Mouse (Mus musculus) kidney, embryonic 16.5 days (tissue): Measurements from ENCODE around the gene Per1. TPM values are rescaled to one million over a fixed set of nuclear protein-coding genes. Genes with fewer than 3 reads are reported as not detected.
A peak's percentile ranks its signal among the peaks of the same experiment; 100 is the strongest.

Source experiments
- ATAC-seq: fragments of 200-750 bp; cut with Nextera tagmentation; 2 replicates; pipeline ENCODE4 v1.8.0; 2017; ENCODE audit warnings: moderate TSS enrichment; ENCODE audit not compliant: low FRiP score, low TSS enrichment
- H3K27ac ChIP-seq: fragments of 300-500 bp; sonication (generic); 2 replicates; pipeline ENCODE4 v1.5.1; 2014; ENCODE audit warnings: low read length
- H3K27me3 ChIP-seq: fragments of 300-500 bp; sonication (generic); 2 replicates; pipeline ENCODE4 v1.6.1; 2014; ENCODE audit warnings: low read length, control low read depth, mixed read lengths; ENCODE audit not compliant: insufficient read depth
- H3K36me3 ChIP-seq: fragments of 300-500 bp; sonication (generic); 2 replicates; pipeline ENCODE4 v1.6.1; 2014; ENCODE audit warnings: low read length, control low read depth, mixed read lengths; ENCODE audit not compliant: insufficient read depth
- H3K4me1 ChIP-seq: fragments of 300-500 bp; sonication (generic); 2 replicates; pipeline ENCODE4 v1.6.1; 2014; ENCODE audit warnings: low read length, control low read depth, mixed read lengths; ENCODE audit not compliant: insufficient read depth
- H3K4me2 ChIP-seq: fragments of 300-500 bp; sonication (generic); replicated peaks from 2 replicates; pipeline ENCODE4 v1.6.1; 2014; ENCODE audit warnings: low read depth, low read length
- H3K4me3 ChIP-seq: fragments of 300-500 bp; sonication (generic); 2 replicates; pipeline ENCODE4 v1.5.1; 2014; ENCODE audit warnings: mild to moderate bottlenecking, low read length
- H3K9ac ChIP-seq: fragments of 300-500 bp; sonication (generic); replicated peaks from 2 replicates; pipeline ENCODE4 v1.6.1; 2014; ENCODE audit warnings: low read length
- H3K9me3 ChIP-seq: fragments of 300-500 bp; sonication (generic); 2 replicates; pipeline ENCODE4 v1.6.1; 2016; ENCODE audit warnings: low read length, control low read depth
- WGBS: fragments of 180-500 bp; shearing (Covaris S2); extraction: QIAGEN DNeasy Blood & Tissue Kit; methylation state at CpG from one replicate; pipeline ENCODE4 v1.1.7; 2014; 5-methylcytosine and 5-hydroxymethylcytosine counted together
- polyA plus RNA-seq: library from polyadenylated mRNA; unstranded; fragments of >200 nt; fragmentation: Nextera tagmentation; extraction: Ambion mirVana; gene quantifications from 2 replicates; pipeline ENCODE4 v1.2.1, GENCODE M21; 2015

The Per1 gene
- polyA plus RNA-seq, 1 experiment from 2014 or later = 11.4 TPM

GRCm38 (mm10) chr11:69058265-69058664 lies 36.8 kb upstream of the Per1 start:
- Histone ChIP-seq H3K4me3 (peak overlapping the region; percentile 85), H3K9me3 (no peaks in the 10 kb centered on the region), H3K36me3 (0 out of 2 replicates have a peak, but pooled peaks cover 3% of the 10 kb centered on the region), H3K27me3 (no peaks in the 10 kb centered on the region), H3K4me2 (peak overlapping the region; percentile 85), H3K4me1 (peaks cover 23% of the 10 kb centered on the region), H3K27ac (peak overlapping the region; percentile 88), H3K9ac (peak overlapping the region; percentile 71)
- WGBS = 67% methylated on average over 2 of the region's 2 CpGs
- ATAC-seq = no peak

GRCm38 (mm10) chr11:69058729-69059356 lies 36.2 kb upstream of the Per1 start:
- peak overlapping the region; percentile 85 for H3K4me2 ChIP-seq
- no peaks in the 10 kb centered on the region for H3K36me3 ChIP-seq
- no peak for ATAC-seq
- no peaks in the 10 kb centered on the region for H3K9me3 ChIP-seq
- 1% methylated on average over 19 of the region's 19 CpGs for WGBS
- H3K27me3 ChIP-seq = no peaks in the 10 kb centered on the region
- H3K4me3 ChIP-seq = peak overlapping the region; percentile 85
- peak overlapping the region; percentile 71 for H3K9ac ChIP-seq
- peaks cover 23% of the 10 kb centered on the region for H3K4me1 ChIP-seq
- H3K27ac ChIP-seq = peak overlapping the region; percentile 88

DNA sequence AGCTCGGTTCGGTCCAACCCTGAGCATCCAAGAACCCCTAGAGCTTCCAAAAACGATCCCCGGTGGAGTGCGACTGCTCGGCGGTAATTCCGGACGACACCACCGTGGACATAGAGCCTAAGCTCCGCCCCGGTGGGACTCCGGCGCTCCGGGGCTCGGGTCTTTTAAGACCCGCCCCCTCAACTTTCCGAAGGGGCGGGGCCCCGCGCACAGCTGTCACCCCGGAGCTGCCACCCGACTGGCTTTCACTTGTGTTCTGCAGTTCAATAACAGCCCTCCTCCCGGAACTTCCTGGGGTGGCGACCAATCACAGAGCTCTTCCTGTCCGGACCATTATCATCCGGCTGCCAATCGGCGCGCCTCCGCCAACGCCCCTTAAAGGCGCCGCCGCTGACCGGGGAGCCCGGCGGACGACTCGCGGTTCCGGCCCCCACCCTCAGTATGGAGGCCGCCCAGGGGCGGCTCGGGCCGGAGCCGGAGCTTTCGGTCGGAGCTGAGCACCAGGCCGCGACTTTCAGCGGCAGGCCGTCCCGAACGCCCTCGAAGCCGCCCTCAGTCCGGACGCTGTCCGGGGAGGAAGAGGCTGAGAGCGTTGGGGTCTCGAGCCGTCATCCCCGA lies 35.6 kb upstream of the Per1 start, which contains the start of gene Borcs6:
TSS of gene Borcs6 (plus strand) at position 361 of the 618 bp plus-strand sequence.
- peaks cover 27% of the 10 kb centered on the region for H3K4me1 ChIP-seq
- peak within 1 kb of the TSS; percentile 93 for H3K27ac ChIP-seq
- peak; percentile 92 for ATAC-seq
- under 1% methylated on average over 64 of the region's 64 CpGs for WGBS
- H3K4me3 ChIP-seq = peak within 1 kb of the TSS; percentile 85
- peak within 1 kb of the TSS; percentile 91 for H3K9ac ChIP-seq
- H3K9me3 ChIP-seq = no peaks in the 10 kb centered on the region
- peak within 1 kb of the TSS; percentile 85 for H3K4me2 ChIP-seq
- no peaks in the 10 kb centered on the region for H3K27me3 ChIP-seq
- H3K36me3 ChIP-seq = no peaks in the 10 kb centered on the region

DNA sequence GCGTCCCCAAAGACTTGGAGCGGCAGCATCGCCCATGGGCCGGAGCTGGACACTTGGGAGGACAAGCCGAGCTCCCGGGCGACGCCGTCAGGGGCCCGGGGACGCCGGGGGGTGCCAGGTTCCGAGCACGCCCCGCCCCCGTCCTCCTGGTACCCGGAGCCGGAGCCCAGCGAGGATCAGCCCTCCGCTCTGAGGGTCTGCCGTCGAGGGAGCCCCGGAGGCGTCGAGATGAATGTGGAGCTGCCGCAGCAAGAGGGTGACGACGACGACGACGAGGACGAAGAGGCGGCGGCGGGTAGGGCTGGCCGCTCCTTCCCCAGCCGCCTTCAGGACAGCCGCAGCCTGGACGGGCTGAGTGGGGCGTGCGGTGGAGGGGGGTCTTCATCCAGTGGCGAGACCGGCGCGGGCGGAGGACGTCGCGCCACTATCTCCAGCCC lies 35.0 kb upstream of the Per1 start:
- ATAC-seq = peak; percentile 11
- under 1% methylated on average over 47 of the region's 49 CpGs for WGBS
- Histone ChIP-seq H3K4me3 (peak overlapping the region; percentile 85), H3K9me3 (no peaks in the 10 kb centered on the region), H3K4me1 (peaks cover 29% of the 10 kb centered on the region), H3K27me3 (no peaks in the 10 kb centered on the region), H3K9ac (peak overlapping the region; percentile 91), H3K27ac (peak overlapping the region; percentile 93), H3K36me3 (no peaks in the 10 kb centered on the region), H3K4me2 (peak overlapping the region; percentile 85)

- Histone ChIP-seq H3K9me3 (no peaks in the 10 kb centered on the region), H3K9ac (peak overlapping the region; percentile 91), H3K4me1 (peaks cover 30% of the 10 kb centered on the region), H3K4me3 (peak overlapping the region; percentile 85), H3K27me3 (no peaks in the 10 kb centered on the region), H3K4me2 (peak overlapping the region; percentile 85), H3K36me3 (no peaks in the 10 kb centered on the region), H3K27ac (peak overlapping the region; percentile 93)
- ATAC-seq = no peak
- WGBS = 1% methylated on average over 39 of the region's 40 CpGs
Observed at GRCm38 (mm10) chr11:69060448-69061254, 34.4 kb upstream of the Per1 start.

DNA sequence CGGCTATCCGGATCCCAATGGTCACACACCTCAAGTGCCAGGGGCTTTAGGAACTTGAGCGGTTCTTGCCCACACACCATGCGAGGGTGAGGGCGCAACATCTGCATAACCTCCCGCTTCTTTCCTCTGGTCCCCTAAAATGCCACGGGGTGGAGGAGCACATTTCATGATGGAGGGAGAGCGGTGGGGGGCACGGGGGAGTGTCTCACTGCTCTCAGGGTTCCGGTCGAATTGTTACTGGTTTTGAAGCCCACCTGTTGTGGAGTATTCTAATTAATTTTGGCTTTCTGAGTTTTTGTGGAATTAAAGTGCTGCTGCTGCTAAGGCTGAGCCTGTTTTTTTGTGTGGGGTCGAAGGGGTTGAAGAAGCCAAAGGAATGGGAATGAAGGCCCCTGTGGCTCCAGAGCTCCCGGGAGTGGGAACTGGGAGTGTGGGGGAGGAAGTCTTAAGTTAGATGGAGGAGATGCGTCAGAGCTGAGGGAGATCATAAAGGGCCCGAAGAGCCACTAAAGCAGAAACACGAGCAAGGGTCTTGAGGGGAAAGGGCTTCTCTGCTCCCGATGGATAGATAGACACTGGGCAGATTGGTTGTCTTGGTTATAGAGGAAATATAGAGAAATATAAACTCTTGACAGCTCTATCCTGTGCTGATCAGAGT lies 33.6 kb upstream of the Per1 start:
- Histone ChIP-seq H3K27ac (peak overlapping the region; percentile 3), H3K27me3 (no peaks in the 10 kb centered on the region), H3K4me1 (peaks cover 37% of the 10 kb centered on the region), H3K9ac (peak overlapping the region; percentile 91), H3K9me3 (no peaks in the 10 kb centered on the region), H3K36me3 (no peaks in the 10 kb centered on the region), H3K4me2 (peak overlapping the region; percentile 85), H3K4me3 (peak overlapping the region; percentile 85)
- 6% methylated on average over 17 of the region's 17 CpGs for WGBS
- ATAC-seq = no peak

GRCm38 (mm10) chr11:69062194-69062760 lies 32.7 kb upstream of the Per1 start:
- H3K4me1 ChIP-seq = peaks cover 45% of the 10 kb centered on the region
- no peaks in the 10 kb centered on the region for H3K36me3 ChIP-seq
- no peaks in the 10 kb centered on the region for H3K9me3 ChIP-seq
- H3K4me3 ChIP-seq = peak overlapping the region; percentile 79
- under 1% methylated on average over 17 of the region's 17 CpGs for WGBS
- H3K9ac ChIP-seq = peak overlapping the region; percentile 58
- peak overlapping the region; percentile 75 for H3K27ac ChIP-seq
- no peak for ATAC-seq
- peak overlapping the region; percentile 85 for H3K4me2 ChIP-seq
- no peaks in the 10 kb centered on the region for H3K27me3 ChIP-seq

DNA sequence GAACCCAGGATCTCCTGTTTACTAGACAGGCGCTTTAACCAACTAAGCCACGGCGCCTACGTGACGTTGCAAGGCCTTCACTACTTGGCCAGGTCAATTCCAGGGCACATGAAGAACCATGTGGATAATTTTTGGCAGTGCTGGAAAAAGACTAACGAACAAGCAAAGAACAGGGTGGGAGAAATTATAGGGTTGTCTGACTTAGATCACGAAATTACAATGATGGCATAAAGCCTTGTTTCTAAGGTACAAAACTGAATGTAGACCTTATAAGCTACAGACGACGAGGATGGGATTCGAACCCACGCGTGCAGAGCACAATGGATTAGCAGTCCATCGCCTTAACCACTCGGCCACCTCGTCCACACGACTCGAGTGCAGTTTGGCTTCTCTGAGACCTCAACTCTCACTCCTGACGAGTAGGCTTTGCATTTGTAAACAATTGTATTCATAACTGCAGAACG lies 32.2 kb upstream of the Per1 start:
- H3K4me1 ChIP-seq = peaks cover 44% of the 10 kb centered on the region
- H3K4me3 ChIP-seq = peak overlapping the region; percentile 79
- H3K4me2 ChIP-seq = peak overlapping the region; percentile 85
- ATAC-seq = peak; percentile 72
- H3K9ac ChIP-seq = peak overlapping the region; percentile 58
- WGBS = under 1% methylated on average over 19 of the region's 19 CpGs
- no peaks in the 10 kb centered on the region for H3K9me3 ChIP-seq
- H3K27me3 ChIP-seq = no peaks in the 10 kb centered on the region
- peak overlapping the region; percentile 87 for H3K27ac ChIP-seq
- H3K36me3 ChIP-seq = no peaks in the 10 kb centered on the region
